Mouse (Mus musculus): ENCODE data around the gene Srcin1.

GRCm38 (mm10) chr11:97569301-97569724 is 6.7 kb downstream of the Srcin1 start:
- TF ChIP-seq CTCF (IDR thresholded peaks at IDR 0.05; ENCODE audit: low read depth, low read length) (no peak), TAL1 (conservative IDR thresholded peaks at IDR 0.05; ENCODE audit: low read depth, low read length) (no peak), GATA1 (IDR thresholded peaks at IDR 0.05; ENCODE audit: borderline replicate concordance, low read length) (no peak)
